Mouse (Mus musculus) neural tube, embryonic 15.5 days (tissue): ENCODE data around the gene Ankrd10. TPM values are rescaled to one million over a fixed set of nuclear protein-coding genes. Genes with fewer than 3 reads are reported as not detected.
"Not testable (repeated sequence)": the region's sequence is repeated elsewhere in the genome, so short reads cannot be mapped to it uniquely, and the experiment has no call there.

Experiments used
- ATAC-seq: fragments of 200-750 bp; cut with Nextera tagmentation; 2 replicates; pipeline ENCODE4 v1.8.0; 2017; ENCODE audit warnings: mild to moderate bottlenecking, moderate TSS enrichment, moderate library complexity; ENCODE audit not compliant: low FRiP score
- H3K27ac ChIP-seq: fragments of 300-500 bp; sonication (generic); replicated peaks from 2 replicates; pipeline ENCODE4 v1.5.1; 2015; ENCODE audit warnings: mild to moderate bottlenecking, inconsistent platforms
- H3K27me3 ChIP-seq: fragments of 300-500 bp; sonication (generic); replicated peaks from 2 replicates; pipeline ENCODE4 v1.6.1; 2015; ENCODE audit warnings: inconsistent platforms
- H3K36me3 ChIP-seq: fragments of 300-500 bp; sonication (generic); 2 replicates; pipeline ENCODE4 v1.6.1; 2015; ENCODE audit warnings: inconsistent platforms
- H3K4me1 ChIP-seq: fragments of 300-500 bp; sonication (generic); 2 replicates; pipeline ENCODE4 v1.6.1; 2015; ENCODE audit warnings: inconsistent platforms
- H3K4me2 ChIP-seq: fragments of 300-500 bp; sonication (generic); 2 replicates; pipeline ENCODE4 v1.6.1; 2015; ENCODE audit warnings: inconsistent platforms, mild to moderate bottlenecking, moderate library complexity
- H3K4me3 ChIP-seq: fragments of 300-500 bp; sonication (generic); replicated peaks from 2 replicates; pipeline ENCODE4 v1.5.1; 2015; ENCODE audit warnings: mild to moderate bottlenecking, inconsistent platforms
- H3K9ac ChIP-seq: fragments of 300-500 bp; sonication (generic); replicated peaks from 2 replicates; pipeline ENCODE4 v1.6.1; 2015; ENCODE audit warnings: mild to moderate bottlenecking, inconsistent platforms
- H3K9me3 ChIP-seq: fragments of 300-500 bp; sonication (generic); replicated peaks from 2 replicates; pipeline ENCODE4 v1.6.1; 2016; ENCODE audit warnings: inconsistent platforms
- WGBS: fragments of 180-500 bp; shearing (Covaris S2); methylation state at CpG from one replicate; pipeline ENCODE4 v1.1.7; 2015; ENCODE audit warnings: mixed read lengths; 5-methylcytosine and 5-hydroxymethylcytosine counted together
- polyA plus RNA-seq: library from polyadenylated mRNA; unstranded; fragments of >200 nt; fragmentation: Nextera tagmentation; extraction: Ambion mirVana; gene quantifications from 2 replicates; pipeline ENCODE4 v1.2.1, GENCODE M21; 2015

The Ankrd10 gene
- 74.6 and 76.6 TPM in 2 replicates for polyA plus RNA-seq

DNA sequence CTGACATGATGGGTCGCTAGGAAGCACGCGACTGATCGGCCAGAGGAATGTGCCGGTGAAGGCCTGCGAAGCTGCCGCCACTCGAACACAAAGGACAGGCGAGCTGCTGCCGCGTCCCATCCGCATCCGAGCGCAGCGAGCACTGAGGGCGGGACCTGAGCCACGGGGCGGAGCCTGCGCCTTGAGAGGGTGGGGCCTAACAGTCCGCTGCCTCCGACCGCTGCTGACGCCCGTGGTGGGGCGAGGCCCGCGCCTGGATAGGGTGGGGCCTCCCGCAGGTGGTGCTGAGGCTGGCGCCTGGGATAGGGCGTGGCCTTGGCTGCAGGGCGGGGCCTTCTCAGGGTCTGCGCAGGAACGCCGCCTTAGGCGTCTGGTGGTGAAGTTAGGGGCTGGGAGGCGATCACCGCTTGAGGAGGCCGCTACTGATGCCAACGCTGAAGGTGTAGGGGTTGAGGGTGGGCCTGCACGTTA, at the start of gene Ankrd10:
Gene Ankrd10, minus strand, starts transcription at position 147 of the 471 bp plus-strand sequence.
- H3K9me3 ChIP-seq = no peaks in the 10 kb centered on the region
- H3K36me3 ChIP-seq = peaks cover 18% of the 10 kb centered on the region
- peak within 1 kb of the TSS; percentile 79 for H3K4me3 ChIP-seq
- WGBS = under 1% methylated on average over 40 of the region's 40 CpGs
- H3K27me3 ChIP-seq = no peaks in the 10 kb centered on the region
- H3K4me2 ChIP-seq = peak within 1 kb of the TSS; percentile 69
- H3K27ac ChIP-seq = peak within 1 kb of the TSS; percentile 98
- H3K9ac ChIP-seq = peak within 1 kb of the TSS; percentile 93
- ATAC-seq = peak; percentile 94
- H3K4me1 ChIP-seq = peaks cover 33% of the 10 kb centered on the region

DNA sequence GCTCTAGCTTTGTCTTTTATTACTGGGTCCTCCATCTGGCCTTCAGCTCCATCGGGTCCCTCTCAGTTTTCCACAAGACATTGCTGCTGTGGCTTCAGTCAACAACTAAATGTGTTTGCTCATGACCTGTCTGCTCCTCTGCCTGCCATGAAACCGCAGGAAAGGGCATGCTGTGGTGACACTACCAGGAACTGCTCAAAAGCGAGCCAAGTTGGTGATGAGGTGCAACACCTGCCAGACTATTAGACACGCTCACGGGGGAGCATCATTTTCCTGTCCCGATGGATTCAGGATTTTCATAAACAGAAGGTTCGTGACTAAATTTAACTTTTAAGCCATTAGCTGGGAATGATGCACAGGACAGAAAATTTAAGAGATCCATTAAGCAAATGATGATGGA, 49.0 kb upstream of the Ankrd10 start:
- no peaks in the 10 kb centered on the region for H3K4me1 ChIP-seq
- H3K27me3 ChIP-seq = 0 out of 2 replicates have a peak, but pooled peaks cover 3% of the 10 kb centered on the region
- H3K9ac ChIP-seq = no peak overlapping the region
- H3K4me3 ChIP-seq = no peak overlapping the region
- H3K9me3 ChIP-seq = no peaks in the 10 kb centered on the region
- no peak overlapping the region for H3K27ac ChIP-seq
- H3K36me3 ChIP-seq = no peaks in the 10 kb centered on the region
- ATAC-seq = no peak
- H3K4me2 ChIP-seq = no peak overlapping the region
- WGBS = 90% methylated on average over 7 of the region's 7 CpGs

DNA sequence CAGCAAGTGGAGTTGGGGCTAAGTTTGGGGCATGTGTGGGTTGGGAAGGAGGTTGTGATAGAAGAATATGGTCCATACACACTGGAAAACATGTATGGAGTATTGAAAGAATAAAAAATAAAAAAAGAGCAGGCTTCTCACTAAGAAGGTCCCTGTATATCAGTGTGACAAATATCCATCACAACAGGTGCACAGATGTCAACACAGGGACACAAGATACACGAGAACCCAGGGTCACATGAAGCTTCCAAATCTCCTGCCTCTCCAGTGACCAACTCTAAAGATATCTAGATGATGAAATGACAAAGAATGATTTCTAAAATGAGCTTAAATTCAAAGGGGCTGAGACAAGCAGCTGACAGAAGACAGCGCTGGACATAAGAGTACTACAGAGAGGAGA, 32.8 kb upstream of the Ankrd10 start:
- Histone ChIP-seq H3K4me2 (no peak overlapping the region), H3K4me1 (no peaks in the 10 kb centered on the region), H3K36me3 (no peaks in the 10 kb centered on the region), H3K4me3 (no peak overlapping the region), H3K9me3 (no peaks in the 10 kb centered on the region), H3K27ac (no peak overlapping the region), H3K9ac (no peak overlapping the region), H3K27me3 (no peaks in the 10 kb centered on the region)
- WGBS = 82% methylated on average over 2 of the region's 2 CpGs
- ATAC-seq = no peak

DNA sequence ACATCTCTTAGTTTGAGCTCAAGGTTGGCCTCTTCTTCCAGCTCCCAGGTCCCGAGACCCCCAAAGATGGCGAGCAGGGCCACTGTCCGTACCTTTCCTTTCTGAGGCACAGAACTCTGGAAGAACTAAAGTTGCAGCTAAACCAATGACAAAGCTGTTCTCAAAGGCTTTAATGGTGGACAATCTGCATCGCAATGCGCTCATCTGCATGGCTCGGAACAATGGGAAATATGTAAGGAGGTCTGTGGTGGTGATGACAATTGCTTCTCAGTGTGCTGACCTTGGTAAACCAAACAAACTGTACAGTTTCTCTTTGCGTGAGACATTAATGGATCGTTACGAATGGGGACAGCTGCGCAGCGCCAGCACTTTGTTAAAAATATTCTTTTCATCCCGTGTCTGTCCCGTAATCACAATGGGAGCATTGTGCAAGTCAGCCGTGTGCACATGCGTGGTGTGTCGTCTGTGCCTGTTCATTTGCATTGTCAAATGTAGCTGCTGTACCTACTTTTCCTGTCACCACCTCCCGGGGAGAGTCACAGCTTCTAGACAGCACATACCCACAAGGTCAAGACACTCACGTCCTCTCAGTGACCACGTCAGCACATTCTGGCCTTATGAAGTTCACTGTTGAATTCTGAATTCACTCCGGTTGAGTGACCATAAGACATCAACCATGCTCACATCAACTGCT, 30.6 kb upstream of the Ankrd10 start:
- not testable (repeated sequence) for H3K4me1 ChIP-seq, ATAC-seq, H3K27ac ChIP-seq, H3K9ac ChIP-seq, H3K27me3 ChIP-seq, H3K4me2 ChIP-seq, H3K4me3 ChIP-seq, H3K36me3 ChIP-seq, H3K9me3 ChIP-seq
- 64% methylated on average over 20 of the region's 20 CpGs for WGBS

DNA sequence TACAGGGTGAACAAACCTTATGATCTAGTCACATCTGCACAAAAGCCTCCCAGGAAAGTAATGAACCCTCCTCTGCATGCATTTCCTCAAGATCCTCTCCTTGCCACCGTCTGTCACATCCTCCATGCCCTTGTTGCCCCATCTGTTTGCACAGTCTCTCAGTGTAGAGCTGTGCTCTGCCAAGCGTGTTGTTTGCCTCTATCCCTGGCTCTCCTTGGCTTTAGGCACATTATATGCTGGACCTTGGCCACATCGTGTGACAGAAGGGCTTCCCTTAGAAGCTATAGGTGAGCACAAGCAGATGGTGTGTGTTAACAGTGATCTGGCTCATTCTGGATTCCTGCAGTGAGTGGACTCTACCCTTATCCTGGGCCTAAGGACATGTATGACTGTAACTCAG, 26.4 kb upstream of the Ankrd10 start:
- Histone ChIP-seq H3K4me1 (no peaks in the 10 kb centered on the region), H3K9ac (no peak overlapping the region), H3K36me3 (no peaks in the 10 kb centered on the region), H3K4me3 (no peak overlapping the region), H3K4me2 (no peak overlapping the region), H3K27me3 (no peaks in the 10 kb centered on the region), H3K9me3 (no peaks in the 10 kb centered on the region), H3K27ac (no peak overlapping the region)
- ATAC-seq = no peak
- 86% methylated on average over 3 of the region's 3 CpGs for WGBS

DNA sequence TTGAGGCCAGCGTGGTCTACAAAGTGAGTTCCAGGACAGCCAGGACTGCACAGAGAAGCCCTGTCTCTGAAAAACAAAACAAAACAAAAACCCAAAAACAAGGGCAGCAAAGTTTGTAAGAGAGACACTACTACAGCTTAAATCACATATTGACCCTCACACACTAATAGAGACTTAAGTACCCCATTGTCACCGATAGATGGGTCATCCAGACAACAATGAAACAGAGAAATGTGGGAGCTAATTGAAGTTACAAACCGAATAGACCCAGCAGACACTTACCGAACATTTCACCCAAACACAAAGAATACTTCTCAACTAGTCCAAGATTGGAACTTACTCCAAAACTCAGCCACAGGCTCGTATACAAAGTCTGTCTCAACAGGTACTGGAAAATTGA, 14.5 kb upstream of the Ankrd10 start:
- Histone ChIP-seq H3K4me2 (no peak overlapping the region), H3K9ac (no peak overlapping the region), H3K27ac (no peak overlapping the region), H3K9me3 (no peaks in the 10 kb centered on the region), H3K4me1 (no peaks in the 10 kb centered on the region), H3K4me3 (no peak overlapping the region), H3K36me3 (no peaks in the 10 kb centered on the region), H3K27me3 (no peaks in the 10 kb centered on the region)
- no peak for ATAC-seq
- WGBS = 89% methylated on average over 5 of the region's 5 CpGs

DNA sequence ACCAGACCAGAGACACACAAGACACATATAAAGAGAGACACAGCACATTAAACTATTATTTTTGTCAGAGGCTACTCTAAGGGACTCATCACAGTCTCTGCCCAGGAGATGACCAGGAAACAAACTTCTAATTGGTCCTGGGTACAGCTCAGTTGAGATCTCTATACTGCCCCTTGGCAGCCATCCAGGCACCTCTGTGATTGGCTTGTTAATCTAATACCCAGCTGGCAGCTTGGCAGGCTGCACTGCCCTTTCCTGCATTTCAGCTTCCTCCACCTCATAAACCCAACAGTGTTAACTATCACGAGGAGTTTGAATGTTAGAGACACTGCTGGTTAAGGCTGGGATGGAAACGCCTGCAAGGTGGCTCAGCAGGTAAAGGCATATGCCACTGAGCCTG, 7.6 kb upstream of the Ankrd10 start:
- H3K9me3 ChIP-seq = no peaks in the 10 kb centered on the region
- H3K9ac ChIP-seq = no peak overlapping the region
- no peak overlapping the region for H3K4me3 ChIP-seq
- 74% methylated on average over 2 of the region's 2 CpGs for WGBS
- H3K36me3 ChIP-seq = peaks cover 14% of the 10 kb centered on the region; the same call in 1 of the 2 replicates
- no peak overlapping the region for H3K27ac ChIP-seq
- peaks cover 4% of the 10 kb centered on the region; the same call in 1 of the 2 replicates for H3K4me1 ChIP-seq
- no peak overlapping the region for H3K4me2 ChIP-seq
- no peak for ATAC-seq
- no peaks in the 10 kb centered on the region for H3K27me3 ChIP-seq

DNA sequence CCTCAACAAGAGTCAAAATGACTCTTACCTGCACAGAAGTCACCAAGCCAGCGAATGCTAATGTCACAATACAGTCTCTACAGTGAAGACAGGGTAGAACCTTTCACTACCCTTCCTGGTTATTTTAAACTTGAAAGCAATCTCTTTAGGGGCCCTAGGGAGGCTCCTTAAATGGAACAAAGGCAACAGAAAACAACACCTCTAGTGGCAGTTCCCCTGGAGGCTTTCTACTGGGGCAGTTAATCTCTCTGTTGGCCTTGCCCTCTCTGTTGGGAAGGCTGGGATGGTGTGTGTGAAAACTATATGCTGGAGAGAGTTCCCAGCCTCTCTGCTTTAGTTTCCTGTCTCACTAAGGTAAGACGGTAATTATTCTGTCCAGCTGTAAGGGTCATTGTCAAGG, 5.0 kb upstream of the Ankrd10 start:
- no peak for ATAC-seq
- Histone ChIP-seq H3K9me3 (no peaks in the 10 kb centered on the region), H3K9ac (no peak overlapping the region), H3K27me3 (no peaks in the 10 kb centered on the region), H3K36me3 (peaks cover 14% of the 10 kb centered on the region; the same call in 1 of the 2 replicates), H3K4me3 (no peak overlapping the region), H3K4me2 (no peak overlapping the region), H3K27ac (no peak overlapping the region), H3K4me1 (peaks cover 14% of the 10 kb centered on the region)
- WGBS = 66% methylated on average over 2 of the region's 2 CpGs

DNA sequence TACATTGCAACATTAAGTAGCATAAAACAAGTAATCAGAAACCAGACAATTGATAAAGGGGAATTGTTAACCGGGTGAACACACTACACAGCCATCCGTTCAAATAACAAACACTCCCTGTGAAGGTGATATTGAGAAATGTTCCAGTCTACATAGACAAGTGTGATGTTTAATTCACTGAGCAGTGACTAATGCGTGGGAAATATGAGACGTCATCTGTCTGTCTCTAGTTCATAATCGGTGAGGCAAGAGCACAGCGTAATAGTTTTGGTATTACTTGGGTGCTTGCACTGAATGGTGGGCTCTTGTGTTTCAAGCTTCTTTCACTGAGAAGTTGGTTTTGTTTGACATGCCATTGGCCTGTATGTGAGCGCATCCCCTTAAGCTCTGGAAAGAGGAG, 2.0 kb upstream of the Ankrd10 start:
- Histone ChIP-seq H3K27me3 (no peaks in the 10 kb centered on the region), H3K27ac (no peak overlapping the region), H3K9ac (no peak overlapping the region), H3K4me2 (no peak overlapping the region), H3K36me3 (peaks cover 14% of the 10 kb centered on the region; the same call in 1 of the 2 replicates), H3K9me3 (no peaks in the 10 kb centered on the region), H3K4me1 (peaks cover 29% of the 10 kb centered on the region), H3K4me3 (no peak overlapping the region)
- ATAC-seq = no peak
- 93% methylated on average over 7 of the region's 7 CpGs for WGBS

DNA sequence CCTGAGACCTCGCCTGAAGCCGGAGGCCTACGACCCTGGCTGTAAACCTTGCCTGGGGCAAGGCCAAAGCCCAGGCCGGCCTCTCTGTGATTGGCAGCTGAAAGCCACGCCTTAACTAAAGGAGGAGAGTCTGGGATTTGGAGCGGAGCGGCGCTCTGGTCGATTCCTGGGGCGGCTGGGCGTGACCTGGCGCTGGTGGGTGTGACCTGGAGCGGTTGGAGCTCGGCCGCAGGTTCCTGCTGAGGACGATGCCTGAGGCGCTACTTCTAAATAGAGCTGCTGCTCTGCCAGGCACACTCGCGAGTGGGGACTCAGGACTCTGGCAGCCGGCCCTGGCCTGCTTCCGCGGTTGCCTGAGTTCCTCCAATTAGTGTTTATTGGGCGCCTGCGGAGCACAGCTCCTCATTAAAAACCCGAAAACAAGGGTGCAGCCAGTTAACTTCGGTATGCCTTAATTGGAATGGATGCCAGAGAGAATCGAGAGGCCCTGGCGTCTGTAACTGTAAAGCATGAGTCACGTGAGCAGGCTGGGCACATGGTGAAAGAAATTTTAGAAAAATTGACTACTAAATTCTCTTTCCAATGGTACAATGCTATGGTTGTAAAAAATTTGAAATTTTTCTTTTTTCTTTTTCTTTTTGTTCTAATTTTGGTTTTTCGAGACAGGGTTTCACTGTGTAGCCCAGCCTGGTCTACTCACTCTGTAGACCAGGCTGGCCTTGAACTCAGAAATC, 934 bp upstream of the Ankrd10 start:
- Histone ChIP-seq H3K4me2 (peak overlapping the region; percentile 69), H3K4me1 (peaks cover 32% of the 10 kb centered on the region), H3K27me3 (no peaks in the 10 kb centered on the region), H3K4me3 (peak overlapping the region; percentile 79), H3K27ac (peak overlapping the region; percentile 98), H3K9ac (peak overlapping the region; percentile 93), H3K36me3 (peaks cover 18% of the 10 kb centered on the region), H3K9me3 (no peaks in the 10 kb centered on the region)
- WGBS = 4% methylated on average over 30 of the region's 30 CpGs
- peak; percentile 31 for ATAC-seq

DNA sequence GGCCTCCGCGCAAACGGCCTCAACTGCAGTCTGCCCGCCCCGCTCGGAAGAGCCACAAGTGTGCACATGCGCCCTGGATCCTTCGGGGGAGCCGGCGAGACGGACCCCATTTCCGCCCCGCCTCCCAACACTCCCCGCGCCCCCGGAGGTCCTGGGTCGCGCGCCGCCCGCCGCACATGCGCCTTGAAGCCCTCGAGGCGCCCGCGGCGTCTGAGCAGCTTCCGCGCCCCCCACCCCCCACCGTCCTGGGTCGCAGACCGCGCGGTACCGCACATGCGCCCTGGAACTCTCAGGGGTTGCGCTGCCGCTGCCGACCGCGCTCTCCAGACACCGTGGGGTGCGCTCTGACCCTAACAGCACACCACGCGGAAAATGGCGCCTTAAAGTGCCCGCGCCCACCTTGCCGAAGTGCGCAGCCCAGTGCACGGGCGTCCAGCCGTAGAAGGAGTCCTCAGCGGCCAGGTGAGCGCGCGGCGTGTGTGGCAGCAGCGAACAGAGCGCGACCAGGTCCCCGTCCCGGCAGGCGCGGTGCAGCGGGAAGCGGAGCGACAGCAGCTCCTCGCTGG, 462 bp downstream of the Ankrd10 start:
- H3K36me3 ChIP-seq = peaks cover 18% of the 10 kb centered on the region
- peak overlapping the region; percentile 79 for H3K4me3 ChIP-seq
- peaks cover 37% of the 10 kb centered on the region for H3K4me1 ChIP-seq
- H3K4me2 ChIP-seq = peak overlapping the region; percentile 69
- peak overlapping the region; percentile 98 for H3K27ac ChIP-seq
- peak; percentile 89 for ATAC-seq
- H3K9ac ChIP-seq = peak overlapping the region; percentile 93
- H3K9me3 ChIP-seq = no peaks in the 10 kb centered on the region
- H3K27me3 ChIP-seq = no peaks in the 10 kb centered on the region
- under 1% methylated on average over 70 of the region's 70 CpGs for WGBS
